Comparison of ENCODE assay signal across 22 mouse cellular contexts in the genomic region with DNA sequence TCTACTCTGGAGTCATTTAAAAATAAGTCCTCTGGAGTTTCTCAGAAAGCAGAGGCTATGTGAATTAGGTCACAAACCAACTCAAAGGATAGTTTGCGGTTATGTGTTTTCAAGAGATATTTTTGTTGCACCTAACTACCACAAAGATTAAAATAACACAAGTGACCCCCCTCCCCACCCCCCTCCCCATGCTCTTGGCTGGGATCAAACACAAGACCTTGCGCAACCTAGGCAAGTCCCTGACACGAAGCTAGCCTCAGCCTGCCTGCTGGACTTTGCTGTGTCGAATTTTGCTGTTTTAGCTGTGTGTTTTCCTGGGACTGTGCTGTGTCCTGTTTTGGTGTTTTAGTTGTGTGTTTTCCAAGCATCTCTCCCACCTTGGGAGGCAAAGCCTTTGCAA.
"Had no signal": no experiment of that assay in that cellular context is flagged by ENCODE, and none has a peak within 500 bp of the region (broad histone marks: within the 10 kb centered on the region; RNA-seq: fewer than 3 reads in every experiment).

No protein-coding gene starts in this region.

- DNase-seq: kidney, adult 8-10 months; kidney, postnatal 25 days; layer of hippocampus, postnatal 36 days; lung, adult 18-20 months; lung, postnatal 10 days; lung, postnatal 36 days; midbrain, embryonic 14.5 days; right cerebral cortex, adult 18-20 months; right cerebral cortex, postnatal 14 days; right cerebral cortex, postnatal 4 days; thymus, postnatal 25 days had no signal

- H3K4me2 ChIP-seq: liver, embryonic 12.5 days; liver, embryonic 15.5 days; lung, embryonic 15.5 days; midbrain, embryonic 11.5 days; neural tube, embryonic 12.5 days; neural tube, embryonic 15.5 days had no signal

- H3K4me1 ChIP-seq: liver, embryonic 12.5 days; liver, embryonic 15.5 days; lung, embryonic 15.5 days; megakaryocyte, embryonic 14.5 days; neural tube, embryonic 12.5 days; neural tube, embryonic 15.5 days had no signal

- H3K9ac ChIP-seq: liver, embryonic 12.5 days; liver, embryonic 15.5 days; lung, embryonic 15.5 days; neural tube, embryonic 12.5 days; neural tube, embryonic 15.5 days had no signal

- H3K4me3 ChIP-seq: layer of hippocampus, adult 2 months; left cerebral cortex, adult 2 months; liver, embryonic 12.5 days; liver, embryonic 15.5 days; lung, embryonic 15.5 days; megakaryocyte, embryonic 14.5 days; neural tube, embryonic 12.5 days; neural tube, embryonic 15.5 days had no signal

- ATAC-seq: liver, embryonic 12.5 days had no signal

- H3K36me3 ChIP-seq: liver, embryonic 12.5 days; liver, embryonic 15.5 days; lung, embryonic 15.5 days; neural tube, embryonic 12.5 days; neural tube, embryonic 15.5 days had no signal

- H3K27ac ChIP-seq: kidney, postnatal 0 days; layer of hippocampus, adult 2 months; left cerebral cortex, adult 2 months; liver, embryonic 12.5 days; liver, embryonic 15.5 days; lung, embryonic 15.5 days; neural tube, embryonic 12.5 days; neural tube, embryonic 15.5 days; stomach, postnatal 0 days had no signal

- H3K9me3 ChIP-seq: liver, embryonic 12.5 days; liver, embryonic 15.5 days; lung, embryonic 15.5 days; neural tube, embryonic 12.5 days; neural tube, embryonic 15.5 days had no signal

- H3K27me3 ChIP-seq: liver, embryonic 15.5 days; lung, embryonic 15.5 days; megakaryocyte, embryonic 14.5 days; neural tube, embryonic 12.5 days; neural tube, embryonic 15.5 days had no signal
